Mouse (Mus musculus) liver, adult 2 months (tissue): Measurements from ENCODE around the gene Parva.

Source experiments
- CTCF ChIP-seq: fragments of 200-500 bp; IDR thresholded peaks from 2 replicates; pipeline ENCODE4 v1.5.1; 2011; ENCODE audit warnings: low read depth, low read length, control low read depth
- POLR2A ChIP-seq: fragments of 200-500 bp; IDR thresholded peaks from 2 replicates; pipeline ENCODE4 v1.6.1; 2011; ENCODE audit warnings: low read length, control low read depth; ENCODE audit not compliant: insufficient read depth; ENCODE audit errors: extremely low read depth

- no peak for TF ChIP-seq CTCF
- TF ChIP-seq POLR2A = no peak
Measured at GRCm38 (mm10) chr7:112446498-112446897, 19.2 kb downstream of the Parva start.
